Mouse (Mus musculus) spleen, adult 18-20 months (tissue): ENCODE results near the gene Lbhd1.

Experiments used
- DNase-seq, 2 experiments: peaks; one replicate each; pipeline ENCODE4 v3.0.0; 2022; ENCODE audit warnings: mixed read lengths in 2 of 2

Gene Lbhd1

DNA sequence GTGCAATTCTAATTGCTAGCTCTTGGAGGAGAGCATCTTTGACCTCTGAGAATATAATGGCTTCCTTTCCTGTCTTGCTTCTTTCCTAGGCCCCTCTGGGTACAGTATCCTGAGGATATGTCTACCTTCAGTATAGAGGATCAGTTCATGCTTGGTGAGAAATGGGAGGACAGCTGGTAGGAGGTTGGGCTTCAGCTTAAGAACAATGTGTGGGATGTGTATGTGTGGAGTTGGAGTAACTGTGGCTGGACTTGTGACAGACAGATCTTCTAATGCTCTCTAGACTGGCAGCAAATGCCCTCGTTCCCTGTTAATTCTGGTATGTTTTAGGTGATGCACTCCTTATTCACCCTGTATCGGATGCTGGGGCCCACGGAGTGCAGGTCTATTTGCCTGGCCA is 30.7 kb downstream of the Lbhd1 start:
- DNase-seq: no peak

DNA sequence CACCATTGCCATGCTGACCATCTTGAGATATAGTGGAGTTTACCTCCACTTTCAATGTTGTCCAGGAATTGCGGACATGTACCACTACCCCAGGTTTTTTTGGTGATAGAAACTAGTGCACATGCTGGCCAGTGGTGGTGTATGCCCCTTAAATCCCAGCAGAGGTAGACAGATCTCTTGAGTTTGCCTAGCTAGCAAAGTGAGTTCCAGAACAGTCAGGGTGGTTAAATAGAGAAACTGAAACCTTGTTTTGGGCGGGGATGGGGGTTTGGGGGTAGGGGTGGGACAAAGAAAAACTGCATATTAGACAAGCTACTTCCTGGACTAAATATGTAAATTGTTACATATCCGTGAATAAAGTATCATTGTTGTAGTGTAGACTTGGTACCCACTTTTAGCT is 35.5 kb downstream of the Lbhd1 start:
- DNase-seq: no peak

DNA sequence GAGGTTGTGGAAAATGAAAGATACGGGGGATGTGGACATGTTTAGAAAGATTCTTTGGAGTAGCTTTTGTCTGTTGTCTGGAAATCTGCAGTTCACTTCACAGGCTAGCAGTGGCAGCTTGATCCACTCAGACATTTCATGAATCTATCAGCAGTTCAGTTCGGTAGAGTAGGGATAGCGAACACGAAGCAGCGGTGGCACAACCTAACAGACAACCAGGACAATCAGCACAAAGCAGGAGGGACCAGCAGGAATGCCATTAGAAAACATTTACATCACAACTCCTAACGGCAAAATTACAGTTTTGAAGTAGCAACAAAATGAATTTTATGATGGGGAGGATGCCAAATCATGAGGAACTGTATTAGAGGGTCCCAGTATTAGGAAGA is 36.1 kb downstream of the Lbhd1 start:
- no peak for DNase-seq

DNA sequence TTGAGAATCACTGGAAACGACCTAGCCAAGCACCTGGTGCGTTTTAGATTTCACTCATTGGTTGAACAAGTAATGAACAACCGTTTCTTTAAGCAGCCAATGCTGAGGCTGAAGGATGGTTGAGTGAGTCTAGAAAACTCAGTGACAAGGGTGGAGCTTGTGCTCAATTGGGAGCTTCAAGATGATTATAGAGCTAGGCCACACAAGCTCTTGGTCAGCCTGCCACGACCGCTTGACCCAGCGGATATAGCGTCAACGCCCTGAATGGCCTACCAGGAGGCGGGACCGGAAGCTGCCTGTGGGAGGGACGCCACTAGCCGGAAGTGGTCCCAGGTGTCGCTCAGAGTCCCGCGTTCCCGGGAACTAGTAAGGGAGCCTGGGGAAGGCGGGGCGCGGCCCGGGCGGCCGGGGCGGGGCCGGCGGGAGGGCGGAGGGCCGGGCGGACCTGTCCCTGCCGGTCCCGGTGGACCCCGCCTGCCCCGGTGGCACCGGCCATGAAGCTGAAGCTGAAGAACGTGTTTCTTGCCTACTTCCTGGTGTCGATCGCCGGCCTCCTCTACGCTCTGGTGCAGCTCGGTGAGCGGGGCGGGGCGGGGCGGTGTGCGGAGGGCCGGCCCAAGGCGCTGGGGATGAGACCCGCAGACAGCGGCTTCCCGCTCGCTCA is 36.7 kb downstream of the Lbhd1 start, which contains the start of gene B3gat3:
TSS of gene B3gat3 (plus strand) at position 302 of the 664 bp plus-strand sequence.
- DNase-seq: peak; percentile 82 to 86

DNA sequence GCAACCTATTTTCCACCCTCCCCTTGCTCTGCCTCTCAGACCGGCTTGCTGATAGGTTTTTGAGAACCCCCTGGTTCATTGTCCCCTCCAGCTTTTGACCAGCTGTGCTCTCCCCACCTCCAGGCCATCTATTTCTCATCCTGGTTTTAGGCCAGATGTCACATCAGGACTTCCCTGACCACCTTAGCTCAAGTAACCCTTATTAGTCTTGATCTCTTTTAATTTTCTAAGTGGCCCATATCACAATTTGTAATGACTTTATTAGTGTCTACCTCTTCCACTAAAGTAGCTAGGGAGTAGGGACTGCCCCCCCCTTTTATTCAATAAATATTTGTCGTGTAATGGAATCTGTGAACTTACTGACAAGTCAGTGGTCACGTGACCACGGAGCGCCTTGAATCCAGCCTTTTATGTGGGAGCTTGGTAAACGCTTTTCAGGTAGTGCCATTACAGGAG is 37.3 kb downstream of the Lbhd1 start:
- no peak for DNase-seq

DNA sequence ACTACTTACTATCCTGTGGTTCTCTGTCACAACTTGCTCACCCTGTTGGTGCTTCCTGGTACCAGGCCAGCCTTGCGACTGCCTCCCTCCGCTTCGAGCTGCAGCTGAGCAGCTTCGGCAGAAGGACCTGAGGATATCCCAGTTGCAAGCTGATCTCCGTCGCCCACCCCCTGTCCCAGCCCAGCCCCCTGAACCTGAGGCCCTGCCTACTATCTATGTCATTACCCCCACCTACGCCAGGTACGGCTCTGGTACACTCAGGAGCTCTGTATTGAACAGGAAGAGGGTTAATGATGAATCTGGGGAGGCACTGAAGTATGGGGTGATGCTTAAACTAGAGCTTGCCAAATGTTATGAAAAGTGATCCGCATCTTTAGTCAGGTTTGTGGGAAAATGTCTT is 38.2 kb downstream of the Lbhd1 start:
- no peak for DNase-seq

DNA sequence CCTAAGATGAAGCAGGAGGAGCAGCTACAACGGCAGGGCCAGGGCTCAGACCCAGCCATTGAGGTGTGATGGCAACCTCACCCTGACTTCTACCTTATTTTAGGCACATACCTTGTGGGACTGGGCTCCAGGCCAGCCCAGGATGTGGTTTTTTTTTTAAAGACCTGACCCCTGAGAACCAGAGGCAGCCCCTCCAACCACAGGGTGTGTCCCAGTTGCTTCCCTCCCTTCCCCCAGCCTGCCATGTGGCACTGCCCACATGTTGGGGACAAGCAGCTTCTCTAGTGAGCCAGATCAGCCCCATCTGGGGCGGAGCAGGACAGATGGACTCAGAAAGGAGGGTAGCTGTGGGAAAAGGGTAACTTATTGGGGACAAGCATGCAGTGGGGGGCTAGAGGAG is 43.2 kb downstream of the Lbhd1 start:
- peak in 1 of 2 experiments; percentile 42 for DNase-seq

DNA sequence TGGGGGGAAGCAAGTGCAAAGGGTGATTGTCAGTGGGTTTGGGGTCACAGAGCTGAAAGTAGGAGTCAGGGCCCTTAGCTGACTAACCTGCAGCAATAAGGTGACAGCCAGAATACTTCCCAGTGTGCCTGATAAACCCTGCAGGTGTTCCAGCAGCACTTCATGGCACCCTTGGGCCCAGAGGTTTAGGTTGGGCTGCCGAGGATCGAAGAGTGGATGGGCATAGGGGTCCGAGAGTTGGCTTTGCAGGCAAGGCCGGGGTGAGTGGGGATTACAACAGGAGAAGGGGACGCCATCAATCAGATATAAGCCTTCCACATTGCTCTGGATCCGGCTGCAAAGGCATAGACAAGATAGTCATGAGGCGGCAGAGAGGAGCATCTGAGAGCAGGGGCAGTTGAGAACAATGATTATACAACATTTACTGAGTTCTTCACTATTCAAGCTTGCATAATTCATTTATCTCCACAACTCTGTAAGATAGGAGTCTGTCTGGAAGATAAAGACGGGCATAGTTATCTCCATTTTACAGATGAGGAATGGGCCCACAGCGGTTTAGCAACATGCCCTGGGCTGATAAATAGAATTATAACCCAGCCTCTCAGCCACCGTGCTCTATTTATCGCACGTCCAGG is 44.5 kb downstream of the Lbhd1 start:
- no peak for DNase-seq

DNA sequence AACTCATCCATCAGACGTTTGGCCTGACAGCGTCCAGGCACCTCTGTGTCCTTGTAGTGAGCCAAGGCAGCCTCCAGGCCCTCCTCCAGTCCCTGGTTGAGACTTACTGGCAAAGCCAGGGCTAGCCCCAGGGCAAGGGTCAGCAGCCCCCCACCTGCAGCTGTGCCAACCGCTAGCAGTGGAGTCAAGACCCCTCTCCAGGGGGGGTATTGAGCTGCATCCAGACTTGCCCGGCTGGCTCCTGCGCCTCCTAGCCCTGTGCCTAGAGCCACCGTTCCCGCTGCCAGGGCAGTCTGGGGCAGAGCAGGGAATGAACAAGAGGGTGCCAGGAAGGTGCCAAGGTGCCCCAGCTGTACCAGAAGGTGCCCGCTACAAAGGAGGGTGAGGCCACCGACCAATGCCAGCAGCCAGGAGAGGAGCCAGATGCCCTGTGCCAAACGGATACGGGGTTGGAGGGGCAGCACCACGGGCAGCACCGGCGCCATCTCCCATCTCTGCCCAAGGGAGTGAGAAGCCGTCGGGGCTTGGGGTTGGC is 45.2 kb downstream of the Lbhd1 start:
- DNase-seq: no peak

DNA sequence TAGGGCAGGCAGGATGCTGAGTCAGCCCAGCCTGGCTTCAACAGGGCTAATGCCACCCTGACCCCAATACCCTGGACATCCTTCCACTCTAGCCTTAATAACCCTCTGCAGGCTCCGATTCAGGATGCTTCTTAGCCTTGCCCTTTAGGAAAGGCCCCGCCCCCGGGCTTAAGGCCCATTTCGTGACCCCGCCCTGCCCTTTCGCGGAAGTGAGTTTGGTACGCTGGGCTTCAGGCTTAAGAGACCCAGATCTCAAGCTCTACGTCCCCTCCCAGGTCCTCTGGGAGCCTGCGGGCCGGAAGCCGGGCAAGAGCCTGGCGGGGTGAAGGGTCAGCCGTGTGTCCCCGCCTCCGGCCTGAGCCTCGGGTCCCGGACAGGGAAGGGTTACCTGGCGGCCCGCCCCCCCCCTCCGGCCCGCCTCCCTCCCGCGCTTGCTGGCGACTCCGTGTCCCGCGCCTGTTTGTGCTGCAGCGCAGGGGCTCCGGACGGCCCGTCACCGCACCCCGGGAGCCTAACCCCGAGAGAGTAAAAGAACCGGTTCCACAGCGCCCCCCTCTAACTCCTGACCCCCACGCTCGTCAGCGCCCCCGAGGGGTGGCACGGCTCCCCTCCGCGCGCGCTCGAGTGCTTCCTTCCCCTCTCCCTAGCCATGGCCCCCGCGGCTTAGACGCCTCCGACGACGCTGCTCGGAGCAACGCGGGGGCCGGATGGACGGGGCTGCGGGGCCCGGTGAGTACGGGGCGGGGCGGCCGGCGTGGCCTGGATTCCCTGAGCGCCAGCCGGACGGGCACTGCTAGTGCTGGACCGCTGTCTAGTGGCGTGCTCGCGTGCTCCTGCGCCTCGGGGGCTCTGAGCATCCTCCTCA is 45.9 kb downstream of the Lbhd1 start, which contains the start of the genes Rom1 and Eml3:
TSS of gene Rom1 (minus strand) at position 133 of the 865 bp plus-strand sequence.
TSS of gene Eml3 (plus strand) at position 329 of the 865 bp plus-strand sequence.
- DNase-seq: peak; percentile 83 to 89

DNA sequence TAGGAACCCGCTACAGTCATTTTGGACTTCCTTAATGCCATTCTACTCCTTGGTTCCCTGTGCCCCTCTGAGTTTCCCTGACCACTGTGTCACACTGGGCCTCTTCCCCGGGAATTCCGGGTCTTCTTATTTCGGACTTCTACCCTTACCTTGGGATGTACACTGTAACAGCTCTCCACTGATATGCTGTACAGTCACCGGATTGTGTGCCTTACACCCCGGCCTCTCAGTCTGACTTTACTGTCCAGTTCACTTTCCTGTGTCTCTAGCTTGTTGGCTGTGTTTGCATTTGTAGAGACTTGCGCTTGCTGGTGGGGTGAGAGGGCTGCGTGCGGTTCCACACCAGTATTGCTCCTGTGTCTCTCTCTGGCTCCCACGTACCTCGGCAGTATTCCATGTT is 46.6 kb downstream of the Lbhd1 start:
- no peak for DNase-seq

DNA sequence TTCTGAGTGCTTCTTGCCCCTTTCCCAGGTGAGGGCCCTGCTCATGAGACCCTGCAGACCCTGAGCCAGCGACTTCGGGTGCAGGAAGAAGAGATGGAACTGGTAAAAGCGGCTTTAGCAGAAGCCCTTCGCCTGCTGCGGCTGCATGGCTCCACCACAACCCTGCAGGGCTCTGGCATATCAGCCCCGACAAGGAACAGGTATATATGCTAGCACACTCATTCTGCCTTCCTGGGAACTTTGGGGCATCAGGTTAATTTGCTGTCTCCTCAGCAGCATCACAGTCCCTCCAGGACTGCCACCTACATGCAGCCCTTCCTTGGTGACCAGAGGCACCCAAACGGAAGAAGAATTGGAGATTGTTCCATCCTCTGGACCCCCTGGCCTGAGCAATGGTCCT is 47.2 kb downstream of the Lbhd1 start:
- no peak for DNase-seq

DNA sequence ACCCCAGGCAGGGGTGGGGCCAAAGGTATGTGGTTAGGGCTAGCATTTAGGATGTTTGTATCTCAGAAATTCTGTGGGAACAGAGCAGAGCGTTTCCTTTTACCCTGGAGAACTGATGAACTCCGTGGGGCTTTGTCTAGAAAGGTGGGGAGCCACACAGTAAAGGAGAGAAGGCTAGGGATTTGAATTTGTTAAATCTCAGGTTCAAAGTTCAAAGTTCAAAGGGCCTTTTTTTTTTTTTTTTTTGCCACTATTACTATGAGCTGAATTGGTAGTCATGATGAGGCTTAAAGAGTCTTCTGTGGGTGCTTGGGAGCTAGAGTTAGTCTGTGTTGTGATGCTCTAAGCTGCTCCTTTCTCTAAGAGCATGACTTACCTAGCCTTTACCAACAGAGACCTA is 53.2 kb downstream of the Lbhd1 start:
- DNase-seq: no peak

DNA sequence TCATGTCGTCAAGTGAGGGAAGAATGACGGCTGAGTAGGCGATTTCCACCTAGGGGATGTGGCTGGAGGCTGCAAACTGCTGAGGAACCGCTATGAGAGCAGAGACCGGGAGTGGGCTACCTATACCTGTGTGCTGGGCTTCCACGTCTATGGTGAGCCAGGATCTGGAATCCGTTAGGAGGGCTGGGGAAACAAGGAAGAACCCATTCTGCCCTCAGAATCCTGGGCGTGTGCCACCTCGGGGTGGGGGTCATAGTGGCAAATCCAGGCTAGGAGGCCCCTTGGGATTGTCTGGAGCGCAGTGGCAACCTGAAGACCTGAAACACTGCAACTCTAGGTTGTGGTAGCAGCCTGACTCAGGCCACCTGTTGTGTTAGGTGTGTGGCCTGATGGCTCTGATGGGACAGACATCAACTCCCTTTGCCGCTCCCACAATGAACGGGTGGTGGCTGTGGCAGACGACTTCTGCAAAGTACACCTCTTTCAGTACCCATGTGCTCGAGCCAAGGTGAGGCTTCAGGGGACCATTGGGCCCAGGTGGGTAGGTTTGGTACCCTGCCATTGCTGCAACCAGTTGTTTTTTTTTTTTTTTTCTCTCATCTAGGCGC is 57.1 kb downstream of the Lbhd1 start:
- no peak for DNase-seq

DNA sequence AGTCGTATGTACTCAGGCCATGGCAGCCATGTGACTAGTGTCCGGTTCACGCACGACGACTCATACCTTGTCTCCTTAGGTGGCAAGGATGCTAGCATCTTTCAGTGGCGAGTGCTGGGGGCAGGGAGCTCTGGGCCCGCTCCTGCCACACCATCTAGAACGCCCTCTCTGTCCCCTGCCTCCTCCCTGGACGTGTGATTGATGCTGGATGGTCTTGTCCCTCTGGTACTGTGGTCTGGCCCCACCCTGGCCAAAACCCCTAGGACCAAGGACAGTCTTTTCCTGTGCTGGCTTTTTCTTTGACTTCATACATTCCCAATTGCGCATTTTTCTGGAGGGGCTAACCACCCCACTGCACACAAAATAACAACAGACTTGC is 57.6 kb downstream of the Lbhd1 start:
- DNase-seq: no peak

DNA sequence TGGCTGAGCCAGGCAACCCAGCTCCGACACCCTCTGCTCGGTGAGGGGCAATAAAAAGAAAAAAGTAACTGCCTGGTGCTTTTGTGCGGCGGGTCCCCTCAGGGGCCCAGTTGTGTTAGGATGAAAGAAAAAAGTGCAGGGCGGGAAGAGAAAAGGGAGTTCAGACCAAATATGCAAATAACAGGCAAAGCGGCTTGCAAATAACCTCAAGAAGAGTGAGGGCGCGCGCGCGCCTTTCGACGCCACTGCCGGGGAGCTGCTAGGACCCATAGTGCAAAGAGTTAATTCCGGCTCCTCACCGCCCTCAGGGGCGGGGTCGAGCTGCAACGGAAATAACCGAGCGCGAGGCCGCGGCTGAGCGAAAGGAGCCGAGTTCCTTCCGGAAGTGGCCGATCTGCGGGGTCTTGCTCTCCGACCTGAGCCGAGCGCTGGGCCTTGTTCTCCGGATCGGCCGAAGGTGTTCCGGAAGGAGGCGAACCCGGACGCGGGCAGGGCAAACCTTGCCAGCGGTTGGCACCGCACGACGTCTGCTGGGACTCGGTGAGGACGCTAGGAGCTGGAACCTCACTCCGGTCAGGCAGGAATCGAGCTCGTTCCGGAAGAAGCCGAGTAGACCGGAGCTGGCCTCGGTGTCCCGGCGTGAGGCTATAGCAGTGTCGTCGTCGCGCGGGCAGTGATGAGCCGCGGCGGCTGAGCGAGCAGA is 58.1 kb downstream of the Lbhd1 start, which contains the start of gene Mta2:
TSS of gene Mta2 (plus strand) at position 361 of the 703 bp plus-strand sequence.
- peak; percentile 95 to 96 for DNase-seq
